Mouse (Mus musculus) CD4-positive, CD25-positive, alpha-beta regulatory T cell (primary cell): Measurements from ENCODE around the gene Fam120a. TPM values are rescaled to one million over a fixed set of nuclear protein-coding genes. Genes with fewer than 3 reads are reported as not detected.

ENCODE experiments used
- polyA plus RNA-seq: library from polyadenylated mRNA; unstranded; fragments of 100-300 nt; shearing (Covaris generic); gene quantifications from one replicate; pipeline ENCODE4 v1.2.1, GENCODE M21; 2017

The Fam120a gene
- 79.7 TPM for polyA plus RNA-seq

GRCm38 (mm10) chr13:48967956-48968749 is at the start of gene Fam120a:
Gene Fam120a (minus strand): TSS chr13:48968017.

GRCm38 (mm10) chr13:48870771-48871731 is 96.8 kb downstream of the Fam120a start, which contains the start of gene Phf2:
Gene Phf2 (minus strand): TSS chr13:48871119.

Other genes starting within 250 kb of the Fam120a start
- 20.5 TPM for gene Phf2, start 96.9 kb downstream of the Fam120a start, polyA plus RNA-seq
- gene Wnk2, start 180.0 kb upstream of the Fam120a start, polyA plus RNA-seq, result 0.05 TPM
- gene Ninj1, start 219.5 kb upstream of the Fam120a start, polyA plus RNA-seq, result 37.9 TPM
- gene Card19, start 248.0 kb upstream of the Fam120a start, polyA plus RNA-seq, result 55.7 TPM